Mouse (Mus musculus) adrenal gland, adult (tissue): ENCODE results near the gene St3gal5.
A peak's percentile ranks its signal among the peaks of the same experiment; 100 is the strongest.

ENCODE experiments used
- DNase-seq, 2 experiments: peaks; one replicate each; pipeline ENCODE4 v3.0.0; 2022 to 2023; ENCODE audit warnings: low spot score in 1 of 2; ENCODE audit not compliant: inconsistent age in 2 of 2

The St3gal5 gene

GRCm38 (mm10) chr6:72159861-72160395 is 62.5 kb downstream of the St3gal5 start:
- DNase-seq = peak; percentile 74 to 77

DNA sequence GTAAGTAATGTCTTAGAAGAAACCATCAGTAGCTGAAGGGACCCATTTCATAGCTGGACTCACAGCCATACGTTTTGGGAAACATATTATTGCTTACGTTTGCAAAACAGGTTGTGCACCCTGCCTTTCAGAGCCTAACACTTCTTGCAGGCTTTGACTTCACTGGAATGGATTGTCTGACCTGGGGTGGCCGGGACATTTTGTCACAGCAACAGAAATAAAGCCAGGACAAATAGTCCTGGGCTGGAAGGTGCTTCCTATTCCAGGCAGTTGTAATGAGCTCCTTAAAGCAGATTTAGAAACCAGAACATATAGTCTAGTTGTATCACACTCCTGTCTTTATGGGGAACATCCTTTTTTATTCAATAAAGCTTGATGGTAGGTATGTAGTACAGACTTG is 63.6 kb downstream of the St3gal5 start:
- peak; percentile 35 to 42 for DNase-seq

DNA sequence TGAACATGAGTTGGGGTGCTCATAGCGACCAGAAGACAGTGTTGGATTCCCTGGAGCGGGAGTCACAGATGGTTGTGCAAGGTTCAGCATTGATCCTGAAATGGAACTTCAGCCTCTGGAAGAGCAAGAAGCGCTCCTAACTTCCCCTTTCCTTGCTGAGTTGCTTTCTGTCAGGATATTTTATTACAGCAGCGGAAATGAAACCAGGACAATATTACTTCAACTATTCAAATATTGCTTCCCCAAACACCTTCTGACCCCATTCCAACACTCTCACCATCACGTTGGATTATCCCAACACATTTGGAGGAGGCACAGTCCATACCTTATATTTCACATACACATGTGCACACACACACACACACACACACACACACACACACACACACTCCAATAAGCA is 64.4 kb downstream of the St3gal5 start:
- peak in 1 of 2 experiments; percentile 9 for DNase-seq

DNA sequence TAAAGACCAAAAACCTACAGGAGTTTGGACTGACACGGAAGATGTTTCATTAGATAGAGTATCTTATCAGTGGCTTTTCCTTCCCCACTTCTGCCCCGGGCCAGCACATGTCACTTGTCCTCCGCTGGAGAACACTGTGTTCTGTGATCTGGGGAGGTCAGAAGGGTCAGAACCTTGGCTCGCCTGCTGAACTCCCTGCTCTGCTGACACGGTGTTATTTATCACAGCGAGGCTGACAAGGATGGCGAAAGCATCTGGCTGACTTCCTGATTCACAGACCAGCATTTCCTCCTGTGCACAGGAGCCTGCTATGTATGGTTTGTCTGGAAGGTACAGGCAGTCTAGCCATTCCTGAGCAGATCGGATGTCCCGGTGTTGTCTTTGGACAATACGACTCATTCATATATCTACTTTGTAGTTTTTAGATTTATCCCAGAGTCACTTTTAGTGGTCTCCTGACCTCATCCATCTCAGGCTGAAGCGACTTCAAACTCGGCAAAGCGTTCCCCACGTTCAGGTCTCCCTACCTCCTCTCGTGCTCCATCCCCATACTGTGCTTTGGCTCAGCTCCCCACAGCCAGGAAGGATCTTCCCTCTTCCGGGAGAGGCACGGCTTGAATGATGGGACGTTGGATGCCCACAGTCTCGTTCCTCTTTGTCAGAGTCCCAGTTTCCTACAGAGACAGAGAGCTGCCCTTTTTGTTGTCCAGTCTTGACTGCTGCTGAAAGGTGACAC is 64.9 kb downstream of the St3gal5 start:
- DNase-seq = peak; percentile 93 to 95

DNA sequence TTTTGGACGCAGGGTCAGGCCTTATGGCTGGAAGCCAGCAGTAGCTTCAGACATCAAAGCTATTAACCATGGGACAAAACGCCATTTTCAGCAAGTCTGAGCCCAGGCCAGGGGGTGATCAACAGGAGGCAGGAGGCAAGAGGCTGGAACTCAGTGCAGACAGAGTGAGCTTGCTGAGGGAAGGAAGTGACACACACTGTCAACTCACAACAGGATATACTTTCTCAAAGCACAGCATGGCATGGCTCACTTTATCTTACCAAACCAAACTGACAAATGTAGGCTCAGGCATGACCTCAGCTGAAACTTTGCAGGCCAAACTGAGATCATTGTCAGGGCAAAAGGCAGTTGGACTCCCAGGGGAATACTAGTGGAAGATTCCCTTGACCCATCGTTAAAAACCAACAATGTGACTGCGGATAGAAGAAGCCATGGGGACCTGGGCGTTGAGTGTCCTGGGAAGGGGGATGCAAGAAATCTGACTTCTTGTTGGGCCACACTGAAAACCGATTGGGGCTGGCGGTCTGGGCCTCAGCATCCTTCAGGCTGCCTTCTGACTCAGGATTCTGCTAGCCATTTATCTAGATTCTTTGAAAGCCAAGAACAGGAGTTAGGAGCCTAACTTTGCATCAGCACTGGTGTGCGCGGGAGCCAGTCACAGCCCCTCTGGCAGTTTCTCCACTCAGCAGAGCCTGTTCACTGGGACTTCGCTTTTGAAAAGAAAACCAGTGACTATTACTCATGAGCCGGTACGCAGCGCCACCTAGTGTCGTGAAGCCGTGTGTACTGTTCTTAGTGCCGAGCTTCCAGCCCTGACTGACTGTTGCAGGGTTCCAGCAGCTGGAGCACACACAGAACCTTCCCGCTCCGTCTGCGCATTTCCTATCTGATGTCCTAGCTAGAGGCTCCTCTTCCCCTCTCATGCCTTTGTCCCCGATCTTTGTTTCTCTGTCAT is 67.2 kb downstream of the St3gal5 start:
- peak; percentile 91 to 96 for DNase-seq

GRCm38 (mm10) chr6:72165907-72166306 is 68.5 kb downstream of the St3gal5 start:
- DNase-seq = no peak

GRCm38 (mm10) chr6:72171391-72171790 is 74.0 kb downstream of the St3gal5 start:
- no peak for DNase-seq

DNA sequence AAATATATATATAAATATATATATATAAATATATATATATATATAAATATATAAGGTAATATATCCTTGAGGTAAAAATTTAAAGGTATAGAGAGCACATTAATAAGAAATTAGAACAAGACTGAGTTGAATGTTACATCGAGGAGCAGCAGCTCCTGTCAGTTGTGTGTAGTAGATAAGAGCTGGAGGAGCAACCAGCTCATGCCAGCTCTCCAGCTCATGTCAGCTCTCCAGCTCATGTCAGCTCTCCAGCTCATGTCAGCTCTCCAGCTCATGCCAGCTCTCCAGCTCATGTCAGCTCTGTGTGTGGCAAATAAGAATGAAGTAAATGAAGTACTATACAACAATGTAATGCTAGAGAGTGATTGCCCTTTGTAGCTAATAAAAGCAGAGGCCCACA is 76.0 kb downstream of the St3gal5 start:
- DNase-seq = no peak

- DNase-seq = no peak
These were observed 78.0 kb downstream of the St3gal5 start for GRCm38 (mm10) chr6:72175419-72175818.

DNA sequence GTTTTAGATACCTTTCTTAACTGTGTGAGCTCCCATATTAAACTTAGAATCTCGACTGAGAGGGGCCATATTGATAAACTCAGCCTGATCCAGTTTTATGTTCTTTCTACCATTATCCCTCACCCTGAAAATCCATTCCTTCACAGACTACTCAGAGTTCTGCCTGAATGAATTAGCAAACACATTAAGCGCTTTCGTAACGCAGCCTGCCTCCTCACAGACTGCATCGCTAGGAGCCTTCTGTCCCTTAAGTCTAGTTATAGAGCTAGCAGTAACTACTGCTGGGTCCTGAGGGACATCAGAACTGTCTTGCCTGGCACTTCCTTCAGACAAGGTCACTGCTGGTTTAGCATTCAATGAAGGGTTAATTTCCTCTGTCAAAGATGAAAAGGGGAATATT is 78.6 kb downstream of the St3gal5 start:
- no peak for DNase-seq

- DNase-seq = no peak
These were observed 80.0 kb downstream of the St3gal5 start for GRCm38 (mm10) chr6:72177417-72177816.

- DNase-seq = no peak
These were observed 81.6 kb downstream of the St3gal5 start for GRCm38 (mm10) chr6:72179006-72179405.

- no peak for DNase-seq
These were observed 82.4 kb downstream of the St3gal5 start for GRCm38 (mm10) chr6:72179562-72180502.

DNA sequence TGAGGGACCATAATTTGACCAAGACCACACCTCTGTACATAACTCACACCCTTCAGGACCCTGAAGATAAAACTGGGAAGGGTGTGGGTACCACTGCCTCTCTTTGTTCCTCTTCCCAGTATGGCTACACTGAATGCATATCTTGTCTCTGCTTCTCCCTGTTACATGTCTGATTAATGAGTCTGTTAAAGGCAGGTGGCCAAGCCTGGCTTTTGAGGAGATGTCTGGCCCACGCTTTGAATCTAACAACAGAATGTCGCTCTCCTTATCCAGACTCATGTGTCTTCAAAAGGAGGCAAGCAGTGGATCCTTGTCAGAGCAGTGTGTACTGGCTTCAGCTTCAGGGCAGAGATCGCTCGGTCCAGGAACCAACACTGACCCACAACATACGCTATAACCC is 87.2 kb downstream of the St3gal5 start:
- DNase-seq = no peak

DNA sequence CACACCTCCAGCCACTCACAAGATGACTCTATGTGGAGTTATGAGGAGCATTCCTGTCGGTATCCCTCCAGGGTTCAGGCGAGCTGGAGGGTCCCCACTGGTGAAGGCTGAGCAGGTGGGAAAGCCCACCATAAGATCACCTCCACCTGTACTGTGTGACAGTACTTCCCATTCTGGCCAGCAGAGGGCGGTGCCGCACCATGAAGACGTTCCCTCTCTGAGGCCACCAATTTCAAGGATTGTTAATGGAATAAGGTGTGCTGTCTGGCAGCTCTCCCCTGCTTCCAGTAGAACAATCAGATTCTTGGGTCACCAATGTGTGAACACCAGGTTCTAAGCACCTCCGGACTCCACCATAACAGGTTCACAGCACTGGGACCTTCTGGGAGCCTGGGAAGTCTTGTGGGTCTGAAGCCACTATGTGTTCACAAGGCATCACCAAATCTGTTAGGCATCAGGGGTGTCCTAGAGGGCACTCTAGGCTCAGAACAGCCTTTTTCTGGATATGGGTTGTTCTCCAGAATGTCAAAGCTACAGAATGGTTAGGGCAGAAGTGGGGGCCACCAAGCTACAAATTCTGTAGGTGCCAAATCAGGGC is 88.6 kb downstream of the St3gal5 start:
- peak; percentile 69 to 93 for DNase-seq

GRCm38 (mm10) chr6:72186809-72187208 is 89.4 kb downstream of the St3gal5 start:
- no peak for DNase-seq

GRCm38 (mm10) chr6:72189061-72189863 is 91.9 kb downstream of the St3gal5 start:
- DNase-seq = peak in 1 of 2 experiments; percentile 32

GRCm38 (mm10) chr6:72190120-72190519 is 92.7 kb downstream of the St3gal5 start:
- no peak for DNase-seq

DNA sequence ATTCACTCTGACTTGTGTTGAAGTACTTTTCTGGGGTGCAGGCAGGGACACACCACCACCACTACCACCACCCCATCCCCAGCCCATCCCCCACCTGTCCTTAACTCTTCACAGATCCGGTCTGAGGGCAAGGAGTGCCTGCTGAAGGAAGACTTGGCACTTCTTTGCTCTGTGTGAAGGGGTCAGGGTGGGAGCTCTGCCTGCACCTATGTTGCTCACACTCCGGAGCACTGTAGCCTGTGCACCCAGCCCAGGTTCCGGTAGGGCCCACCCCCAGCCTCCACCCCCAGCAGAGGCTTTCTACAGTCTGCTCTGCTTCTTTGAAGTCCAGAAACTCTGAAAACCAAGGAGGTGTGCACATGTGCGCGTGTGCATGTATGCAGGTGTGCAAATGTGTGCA is 93.2 kb downstream of the St3gal5 start:
- DNase-seq = no peak
